Mouse (Mus musculus) retina, postnatal 1 day (tissue): ENCODE measurements around the gene Zswim8.

Experiments used
- DNase-seq: peaks from one replicate; pipeline ENCODE4 v3.0.0-alpha.2; 2012

The Zswim8 gene

GRCm38 (mm10) chr14:20707201-20708190 is at the start of gene Zswim8:
Zswim8 (plus strand) TSS chr14:20707552.
- peak; percentile 95 for DNase-seq

- DNase-seq: peak; percentile 61
Measured at GRCm38 (mm10) chr14:20658326-20658725, 49.0 kb upstream of the Zswim8 start.

- DNase-seq: no peak
Measured at GRCm38 (mm10) chr14:20658902-20659301, 48.5 kb upstream of the Zswim8 start.

DNA sequence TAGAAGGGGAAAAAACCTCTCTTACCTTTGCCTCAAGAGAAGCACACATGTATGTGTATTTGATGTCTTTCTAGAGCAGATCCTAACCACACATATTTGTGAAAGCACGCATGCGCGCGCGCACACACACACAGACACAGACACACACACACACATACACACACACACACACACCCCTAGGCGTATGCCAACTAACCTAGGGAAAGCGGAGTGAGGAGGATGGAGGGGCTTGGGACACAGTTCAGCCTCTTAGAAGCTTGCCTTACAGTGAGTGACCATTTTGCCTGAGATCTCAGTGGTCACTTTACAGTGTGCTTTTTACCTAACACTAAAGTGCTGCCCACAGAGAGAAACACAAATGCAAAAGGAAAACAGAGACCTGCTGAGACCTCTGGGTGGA is 47.7 kb upstream of the Zswim8 start:
- DNase-seq: no peak

GRCm38 (mm10) chr14:20660827-20661660 is 46.3 kb upstream of the Zswim8 start:
- DNase-seq: peak; percentile 98

DNA sequence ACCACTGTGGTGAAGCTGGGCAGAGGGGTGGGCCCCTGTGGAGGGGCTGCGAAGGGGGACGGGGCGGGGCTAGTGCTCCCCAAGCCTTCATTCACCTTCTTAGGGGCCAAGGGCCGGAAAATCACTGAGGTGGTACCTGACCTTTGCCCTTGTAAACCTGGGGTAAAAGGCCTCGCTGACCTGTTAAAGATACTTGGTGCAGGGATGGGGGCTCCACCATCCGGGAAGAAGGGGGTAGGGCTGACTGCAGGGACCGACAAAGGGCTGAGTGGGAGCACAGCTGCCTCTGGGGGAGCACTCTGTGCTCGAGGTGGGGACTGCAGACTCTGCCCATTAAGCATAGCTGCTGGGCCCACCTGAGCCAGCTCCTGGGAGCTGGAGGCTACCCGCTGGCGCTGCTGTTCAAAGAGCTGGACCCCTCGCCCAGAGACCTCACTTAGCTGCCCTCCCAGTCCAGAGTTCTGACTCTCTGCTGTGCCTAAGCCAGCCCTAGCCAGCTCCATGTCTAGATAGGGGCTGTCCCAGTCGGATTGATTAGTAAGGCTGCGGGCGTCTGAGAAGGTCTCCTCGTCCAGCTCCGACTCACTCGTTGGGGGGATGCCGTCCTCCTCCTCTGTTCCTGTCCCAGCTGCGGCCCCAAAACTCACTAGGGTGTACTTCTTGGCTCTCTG is 45.6 kb upstream of the Zswim8 start:
- DNase-seq: no peak

GRCm38 (mm10) chr14:20662740-20663139 is 44.6 kb upstream of the Zswim8 start:
- no peak for DNase-seq

DNA sequence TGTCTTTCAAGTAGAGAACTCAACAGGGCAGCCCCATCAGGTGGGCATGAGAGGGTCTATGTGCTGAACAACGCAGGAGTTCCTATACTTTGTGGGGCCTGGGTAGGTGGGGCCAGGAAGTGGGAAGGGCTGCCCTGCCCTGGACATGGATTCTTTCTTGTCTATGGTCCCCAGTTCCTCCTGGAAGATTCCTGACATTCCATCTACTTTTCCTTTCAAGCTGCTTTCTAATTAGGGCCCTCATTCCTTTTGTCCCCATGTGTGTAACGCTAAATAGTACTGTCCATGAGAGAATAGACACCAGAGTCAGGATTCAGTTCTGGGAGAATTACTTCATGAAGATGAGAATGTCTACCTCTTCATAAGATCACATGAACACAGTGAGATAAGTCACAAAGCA is 43.8 kb upstream of the Zswim8 start:
- DNase-seq: no peak

- DNase-seq: peak; percentile 3
Measured at GRCm38 (mm10) chr14:20664436-20664835, 42.9 kb upstream of the Zswim8 start.

- no peak for DNase-seq
Measured at GRCm38 (mm10) chr14:20667469-20667868, 39.9 kb upstream of the Zswim8 start.

DNA sequence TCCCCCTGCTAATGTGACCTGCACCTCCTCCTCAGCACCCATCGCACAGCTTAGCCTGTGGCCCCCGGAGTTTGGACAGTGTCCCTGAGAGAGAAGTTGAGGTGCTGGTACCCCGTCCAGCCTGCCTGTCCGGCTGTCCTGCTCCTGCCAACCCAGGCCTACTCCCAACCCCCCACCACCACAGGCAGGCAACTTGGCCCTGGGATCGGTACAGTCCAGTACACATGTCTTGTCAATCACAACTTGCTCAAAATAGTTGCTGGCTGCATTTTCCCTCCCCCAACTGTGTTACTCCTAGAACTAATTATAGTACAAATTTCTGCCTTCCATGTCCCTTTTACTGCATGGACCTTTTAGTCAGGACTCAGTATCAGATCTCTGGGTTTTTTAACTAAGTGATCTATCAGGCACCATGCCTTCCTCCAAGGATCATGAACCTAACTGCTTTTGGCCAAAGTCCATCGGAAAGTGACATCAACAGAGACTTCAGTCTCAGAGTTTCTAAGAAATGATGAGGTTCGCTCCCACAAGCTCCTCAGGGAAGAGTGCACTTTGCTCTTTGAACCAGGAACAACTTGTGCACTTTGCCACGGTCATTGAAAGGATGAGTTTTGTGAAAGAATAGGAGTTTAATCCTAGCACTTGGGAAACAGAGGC is 39.1 kb upstream of the Zswim8 start, which contains the start of gene Synpo2l:
Gene Synpo2l, minus strand, starts transcription at position 201 of the 657 bp plus-strand sequence.
- DNase-seq: no peak

- peak; percentile 60 for DNase-seq
Measured at GRCm38 (mm10) chr14:20672990-20673389, 34.4 kb upstream of the Zswim8 start.

GRCm38 (mm10) chr14:20673735-20674063 is 33.7 kb upstream of the Zswim8 start:
- DNase-seq: no peak

DNA sequence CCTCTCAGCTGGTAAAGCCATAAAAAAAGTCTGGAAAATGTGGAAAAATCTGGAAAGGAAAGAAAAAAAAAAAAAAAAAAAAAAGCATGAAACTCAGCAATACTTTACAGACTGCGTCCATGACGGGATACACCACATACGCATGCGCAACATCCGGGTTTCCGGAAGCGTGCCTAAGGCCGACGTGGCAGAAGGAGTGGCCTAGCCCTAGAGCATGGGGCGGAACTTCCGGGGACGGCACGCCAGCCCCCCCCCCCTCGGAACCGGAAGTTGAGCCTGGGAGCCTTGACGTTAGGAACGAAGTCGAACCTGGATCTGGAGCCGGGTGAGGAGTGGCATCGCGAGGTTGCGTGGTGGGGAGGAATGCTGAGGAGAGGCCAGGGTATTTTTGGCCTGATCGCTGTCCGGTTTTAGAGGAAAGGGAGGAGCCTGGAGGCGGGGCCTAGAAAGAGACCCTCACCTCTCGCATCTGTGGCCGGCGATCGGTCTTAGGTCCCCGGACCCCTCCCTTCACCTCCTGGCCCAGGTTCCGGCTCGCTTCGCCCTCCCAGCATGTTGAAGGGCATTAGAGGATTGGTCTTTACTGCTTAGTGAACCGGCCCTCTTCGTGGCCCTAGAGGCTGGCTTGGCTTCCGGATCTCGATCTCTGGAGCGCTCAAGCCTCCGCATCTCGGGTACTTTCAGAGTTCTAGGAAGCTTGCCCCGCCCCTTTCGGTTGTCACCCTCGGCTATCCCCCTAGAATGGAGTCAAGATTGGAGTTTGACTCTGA is 33.1 kb upstream of the Zswim8 start, which contains the start of gene Sec24c:
Gene Sec24c, plus strand, starts transcription at position 245 of the 770 bp plus-strand sequence.
- DNase-seq: peak; percentile 99

DNA sequence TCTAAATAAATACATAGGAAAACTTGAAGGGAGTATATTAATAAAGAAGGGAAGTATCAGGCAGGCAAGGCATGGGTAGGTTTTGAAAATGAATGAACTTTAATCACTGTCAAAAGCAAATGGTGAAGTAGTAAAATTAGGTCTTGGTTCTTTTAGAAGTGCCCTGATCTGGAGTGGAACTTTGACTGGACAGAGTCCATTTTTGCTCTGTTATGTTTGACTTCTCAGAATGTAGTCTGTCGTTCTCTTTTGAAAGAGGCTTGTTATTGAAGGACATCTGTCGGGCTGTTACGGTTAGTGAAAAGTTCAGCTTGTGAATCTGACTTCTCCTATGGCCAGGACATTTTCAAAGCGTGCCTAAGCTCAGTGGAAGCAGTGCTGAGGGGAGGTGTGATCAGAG is 29.4 kb upstream of the Zswim8 start:
- no peak for DNase-seq

GRCm38 (mm10) chr14:20681742-20682141 is 25.6 kb upstream of the Zswim8 start:
- DNase-seq: no peak

GRCm38 (mm10) chr14:20682498-20682897 is 24.9 kb upstream of the Zswim8 start:
- DNase-seq: no peak

- no peak for DNase-seq
Measured at GRCm38 (mm10) chr14:20686576-20686975, 20.8 kb upstream of the Zswim8 start.

GRCm38 (mm10) chr14:20689009-20689408 is 18.3 kb upstream of the Zswim8 start:
- no peak for DNase-seq

GRCm38 (mm10) chr14:20691772-20692171 is 15.6 kb upstream of the Zswim8 start:
- no peak for DNase-seq

GRCm38 (mm10) chr14:20693589-20694101 is 13.7 kb upstream of the Zswim8 start:
- DNase-seq: no peak
